Mouse (Mus musculus) ovary, postnatal 36 days (tissue): ENCODE data around the gene Chdh.

ENCODE experiments used
- DNase-seq: peaks from one replicate; pipeline ENCODE4 v3.0.0; 2022; ENCODE audit warnings: low spot score, mixed read lengths

The Chdh gene

DNA sequence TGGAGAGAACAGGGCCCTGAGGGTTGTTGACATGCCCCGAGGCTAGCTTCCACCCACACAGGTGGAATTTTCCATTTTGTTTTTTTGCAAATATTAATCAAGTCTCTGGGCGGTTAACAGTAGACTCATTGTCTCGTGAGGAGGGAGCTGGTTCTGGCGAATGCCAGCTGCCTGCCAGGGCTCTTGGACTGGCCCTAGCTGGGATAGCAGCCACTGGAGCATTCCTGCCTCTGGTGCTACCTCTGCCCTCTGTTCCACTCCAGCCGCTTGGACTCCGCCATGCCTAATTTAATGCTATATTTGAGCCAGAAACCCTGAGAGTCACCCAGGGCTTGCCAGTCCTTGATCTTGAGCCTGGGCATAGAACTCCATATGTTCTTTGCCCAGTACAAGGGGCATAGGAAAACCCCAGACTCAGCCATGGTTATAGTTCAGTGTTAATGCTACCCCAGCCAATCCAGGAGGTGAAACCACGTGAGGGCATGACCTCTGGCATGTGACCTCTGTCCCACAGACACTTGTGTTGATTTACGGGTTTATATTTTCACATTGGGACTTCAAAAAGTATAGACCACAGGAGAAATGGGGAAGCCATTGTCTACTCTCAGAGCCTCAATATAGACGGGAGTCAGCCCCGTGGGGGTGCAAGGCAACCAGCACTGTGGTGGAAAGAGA lies 3.2 kb downstream of the Chdh start:
- peak; percentile 24 for DNase-seq

DNA sequence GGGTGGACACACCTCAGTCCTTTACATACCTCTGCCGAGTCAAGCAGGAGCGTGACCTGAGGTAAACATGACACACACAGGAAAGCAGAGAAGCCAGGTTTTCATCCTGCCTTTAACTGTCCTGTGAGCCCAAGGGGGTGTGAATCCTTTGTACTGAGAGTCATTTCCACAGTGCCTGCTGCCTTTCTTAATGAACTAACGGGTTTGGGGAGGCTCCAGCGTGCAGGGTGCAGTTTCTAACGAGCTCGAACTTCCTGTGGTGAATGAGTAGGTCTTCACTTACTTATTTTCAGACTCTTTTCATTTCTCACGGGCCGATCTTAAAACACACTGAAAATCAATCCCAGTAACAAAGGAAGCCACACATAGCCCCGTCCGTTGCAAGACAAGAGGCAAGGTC lies 5.7 kb downstream of the Chdh start:
- no peak for DNase-seq

DNA sequence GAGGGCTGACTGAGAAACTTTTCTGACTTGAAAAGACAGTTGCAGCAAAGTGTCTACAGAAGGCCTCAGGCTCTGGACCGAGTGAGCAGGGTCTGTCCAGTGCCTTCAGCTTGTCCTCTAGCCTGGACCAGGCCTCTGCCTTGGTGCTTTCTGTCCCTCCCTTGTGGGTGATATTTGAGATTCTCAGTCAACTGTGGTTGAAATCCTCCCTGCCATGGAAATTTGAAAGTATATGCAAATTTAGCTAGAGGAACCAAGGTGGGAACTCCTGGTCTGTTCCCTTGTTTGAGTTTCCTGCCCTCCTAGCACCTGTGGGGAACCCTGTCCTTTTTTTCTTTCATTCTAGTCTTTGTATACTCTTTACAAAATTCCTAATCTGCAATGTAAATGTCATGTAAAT lies 6.2 kb downstream of the Chdh start:
- DNase-seq, result no peak

DNA sequence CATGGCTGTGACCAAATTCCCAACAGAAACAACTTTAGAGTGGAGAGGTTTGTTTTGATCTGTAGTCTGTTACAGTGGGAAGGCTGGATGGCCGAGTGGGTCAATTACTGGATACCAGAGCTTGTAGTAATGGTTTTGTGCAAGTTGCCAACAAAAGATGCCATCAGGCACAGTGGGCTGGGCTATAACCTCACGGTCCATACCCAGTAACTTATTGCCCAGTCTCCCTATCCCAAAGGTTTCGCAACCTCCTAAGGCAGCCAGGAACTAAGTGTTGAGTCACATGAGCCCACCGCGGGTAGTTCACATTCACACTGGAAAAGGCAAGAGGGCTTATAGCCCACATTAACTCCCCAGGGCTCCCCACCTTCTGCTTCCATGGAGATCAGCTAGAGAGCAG lies 7.8 kb downstream of the Chdh start:
- no peak for DNase-seq

DNA sequence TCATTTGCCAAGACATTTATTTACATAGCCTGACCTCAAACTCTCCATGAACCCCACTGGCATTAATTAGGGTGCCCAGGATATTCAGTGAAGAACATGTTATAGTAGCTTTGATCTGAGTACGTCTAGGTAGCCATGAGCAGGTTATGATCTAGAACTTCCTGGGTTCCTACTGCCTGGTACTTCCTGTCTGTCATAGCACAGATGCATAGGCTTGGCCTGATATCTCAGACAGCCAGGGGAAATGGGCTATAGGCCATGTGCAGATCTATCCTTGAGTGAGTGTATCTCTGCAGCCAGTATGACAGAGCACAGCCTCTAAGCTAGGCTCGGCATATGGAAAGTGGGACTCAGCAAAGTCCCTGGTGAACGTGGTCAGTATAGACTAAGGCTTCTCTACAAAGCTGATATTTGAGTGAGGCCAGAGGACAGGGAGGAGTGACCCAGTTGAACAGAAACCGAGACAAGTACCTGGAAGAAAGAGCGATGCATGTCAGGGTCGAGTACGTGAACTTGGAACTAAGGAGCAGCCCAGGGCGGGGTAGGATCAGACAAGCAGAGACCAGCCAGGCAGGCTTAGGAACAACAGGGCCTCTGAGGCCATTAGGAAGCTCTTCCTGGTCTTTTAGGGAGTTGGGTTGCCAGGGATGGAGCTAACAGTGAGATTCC lies 9.1 kb downstream of the Chdh start:
- no peak for DNase-seq

DNA sequence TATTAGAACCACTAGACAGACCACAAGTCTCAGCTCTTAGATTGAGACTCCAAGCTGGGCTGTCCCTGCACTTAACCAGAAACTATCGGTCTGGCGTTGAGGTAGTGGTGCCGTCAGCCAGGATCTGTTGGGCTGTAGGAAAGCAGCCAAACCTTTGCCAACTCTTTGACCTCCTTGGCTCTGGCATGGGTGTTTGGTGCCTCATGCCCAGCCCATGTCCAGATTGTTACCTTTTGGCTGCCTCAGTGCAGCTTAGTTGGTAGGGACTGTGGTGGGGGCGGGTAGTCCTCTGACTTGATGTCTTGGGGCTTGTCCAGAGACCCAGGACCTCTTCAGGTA lies 9.6 kb downstream of the Chdh start:
- DNase-seq, result no peak

DNA sequence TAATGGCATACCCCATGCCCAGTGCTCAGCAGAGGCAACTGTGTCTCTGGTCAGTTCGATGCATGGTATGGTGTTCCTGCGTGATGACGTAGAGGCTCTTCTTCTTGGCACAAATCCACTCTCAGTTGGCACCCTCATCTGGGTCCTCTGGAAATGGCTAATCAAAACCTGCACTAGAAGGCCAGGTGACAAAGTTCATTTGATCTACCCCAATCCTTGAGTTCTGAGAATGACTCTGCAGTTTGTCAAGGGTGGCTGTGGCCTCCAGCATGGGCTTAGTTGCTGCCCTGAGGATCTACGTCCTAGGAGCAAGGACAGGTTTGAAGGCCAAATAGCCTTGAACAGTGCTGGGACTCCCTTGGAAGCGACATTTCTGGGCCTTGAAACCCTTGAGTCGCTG lies 10.0 kb downstream of the Chdh start:
- DNase-seq, result no peak

DNA sequence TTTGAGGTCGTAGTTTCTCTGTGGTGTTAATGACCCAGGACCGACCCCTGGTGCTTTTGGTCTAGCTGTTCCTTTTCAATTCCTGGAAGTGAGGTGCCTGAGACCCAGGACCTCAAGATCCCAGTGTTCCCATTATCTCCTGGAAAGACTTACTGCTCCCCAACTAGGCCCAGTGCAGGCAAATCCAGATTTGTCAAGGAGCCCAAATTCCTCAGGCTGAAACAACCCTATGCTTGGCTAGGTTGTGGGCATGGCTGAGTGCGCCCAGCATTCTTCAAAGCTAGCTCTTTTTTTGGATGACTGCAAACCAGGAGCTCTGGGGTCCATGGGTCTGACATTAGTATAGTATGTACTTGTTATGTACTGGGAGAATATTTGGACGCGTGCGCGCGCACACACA lies 10.6 kb downstream of the Chdh start:
- no peak for DNase-seq

DNA sequence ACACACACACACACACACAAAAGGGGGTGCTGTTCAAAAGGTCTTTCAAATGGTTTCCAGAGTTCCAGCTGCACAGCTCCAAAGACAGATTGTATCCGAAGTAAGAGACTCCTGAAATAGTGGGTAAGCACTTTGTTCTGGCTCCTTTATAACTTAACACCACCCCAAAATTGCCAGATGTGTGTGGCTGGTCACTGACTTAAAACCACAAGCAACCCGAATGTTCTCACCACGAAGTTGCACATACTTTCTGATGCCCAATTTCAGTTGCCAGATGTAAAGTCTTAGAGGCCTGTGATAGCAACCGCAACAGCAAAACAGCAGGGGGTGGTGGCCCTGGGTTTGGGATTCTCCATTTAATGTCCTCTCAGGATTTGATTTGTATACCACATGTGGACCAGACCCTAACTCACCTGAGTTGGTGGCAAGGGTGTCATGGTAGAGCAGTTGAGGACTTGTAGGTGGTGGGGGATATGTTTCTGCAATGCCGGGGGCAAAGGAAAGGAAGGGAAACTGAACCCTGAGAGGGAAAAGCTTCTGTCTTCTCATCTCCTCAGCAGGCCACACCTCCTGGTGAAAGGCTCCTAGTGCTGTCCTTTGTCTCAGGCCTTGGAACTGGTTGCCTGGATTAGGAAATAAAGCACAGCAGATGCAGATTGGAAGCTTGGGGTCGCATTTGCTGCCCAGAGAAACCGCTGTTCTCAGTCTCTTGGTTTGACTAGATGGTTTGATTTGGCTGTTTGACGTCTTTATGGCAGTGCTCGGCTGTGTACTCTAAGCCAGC lies 11.2 kb downstream of the Chdh start:
- DNase-seq, result no peak

DNA sequence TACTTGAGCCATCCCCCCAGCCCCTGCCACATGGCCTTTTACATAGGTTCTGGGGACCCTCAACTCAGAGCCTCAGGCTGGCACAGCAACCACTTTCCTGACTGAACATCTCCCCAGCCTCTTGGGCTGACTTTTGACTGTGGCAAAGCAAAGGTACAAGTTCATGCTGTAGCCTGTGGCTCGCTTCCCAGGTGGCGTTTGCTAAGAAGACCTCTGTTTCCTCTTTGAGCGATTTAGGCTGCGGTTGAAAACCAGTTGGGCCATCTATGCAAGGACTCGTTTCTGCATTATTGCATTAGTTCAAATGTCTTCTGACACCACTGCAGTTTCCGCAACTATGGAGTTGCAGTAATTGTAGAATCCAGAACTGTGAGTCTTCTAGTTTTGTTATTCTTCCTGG lies 13.6 kb downstream of the Chdh start:
- DNase-seq, result no peak

DNA sequence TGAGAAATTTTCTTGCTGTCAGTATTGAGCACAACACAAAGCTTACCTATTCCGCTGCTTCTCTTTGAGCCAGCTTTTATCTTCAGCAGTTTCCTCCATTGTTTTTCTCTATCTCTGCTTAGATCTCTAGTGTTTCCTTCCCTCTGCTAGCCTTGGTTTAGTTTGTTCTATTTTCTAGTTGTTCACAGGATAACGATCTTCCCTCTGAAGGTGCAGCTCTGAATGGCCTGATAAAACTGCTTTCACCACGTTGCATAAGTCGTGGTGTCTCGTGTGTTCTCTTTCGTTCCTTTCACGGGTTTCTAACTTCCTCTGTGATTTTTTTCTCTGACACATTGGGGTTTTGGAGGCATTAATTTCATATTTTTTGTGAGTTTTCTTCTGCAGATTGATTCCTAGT lies 15.6 kb downstream of the Chdh start:
- no peak for DNase-seq

DNA sequence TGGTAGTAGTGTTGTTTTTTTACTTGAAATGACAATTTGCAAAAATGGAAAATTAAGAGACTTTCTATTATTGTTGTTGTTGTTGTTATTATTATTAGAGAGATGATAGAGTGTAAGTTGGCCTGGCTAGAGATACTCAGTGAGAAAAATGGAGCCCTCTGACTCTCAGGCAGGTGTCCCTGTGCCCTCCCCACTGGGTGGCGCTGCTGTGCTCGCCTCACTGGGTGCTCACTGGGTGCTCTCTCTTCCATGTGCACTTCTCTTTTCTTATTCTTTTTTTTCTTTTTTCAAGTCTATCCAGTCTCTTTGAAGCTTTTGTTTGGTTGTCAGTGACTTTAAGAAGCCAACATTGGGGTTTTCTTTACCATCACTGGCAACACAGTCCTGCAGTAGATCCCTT lies 18.6 kb downstream of the Chdh start:
- DNase-seq, result peak; percentile 30

DNA sequence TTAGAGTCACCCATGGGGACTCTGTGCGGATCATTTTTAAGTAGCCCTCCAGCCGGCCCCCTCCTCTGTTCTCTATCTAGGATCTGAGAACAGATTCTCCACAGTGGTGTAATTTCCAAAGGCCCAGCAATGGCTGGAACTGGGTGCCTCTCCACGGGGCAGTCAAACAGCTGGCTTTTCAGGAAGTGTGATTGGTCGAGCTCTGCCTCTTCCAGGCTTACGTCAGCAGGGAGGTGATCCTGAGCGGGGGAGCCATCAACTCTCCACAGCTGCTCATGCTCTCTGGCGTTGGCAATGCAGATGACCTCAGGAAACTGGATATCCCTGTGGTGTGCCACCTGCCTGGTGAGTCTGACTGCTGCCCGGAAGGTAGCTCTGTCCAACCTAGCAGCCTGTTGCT lies 24.6 kb downstream of the Chdh start:
- DNase-seq, result no peak

DNA sequence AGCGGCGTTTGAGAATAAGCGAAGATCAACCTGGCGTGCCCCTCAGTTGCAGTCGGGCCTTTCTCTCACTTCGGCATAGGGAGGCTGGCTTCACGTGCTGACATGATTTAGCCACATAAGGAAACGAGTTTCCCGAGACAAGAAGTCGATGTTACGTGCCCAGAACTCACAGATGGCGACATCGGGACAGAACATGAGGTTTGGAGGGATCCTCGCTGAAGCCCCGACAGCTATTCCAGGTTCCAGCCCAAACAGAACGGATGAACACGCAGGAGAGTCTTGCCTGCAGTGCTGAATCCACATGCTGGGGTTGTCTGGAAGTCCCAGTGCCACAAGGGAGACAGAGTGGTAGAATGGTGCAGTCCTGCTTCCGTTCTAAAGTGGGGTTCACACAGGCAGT lies 29.6 kb downstream of the Chdh start:
- no peak for DNase-seq

DNA sequence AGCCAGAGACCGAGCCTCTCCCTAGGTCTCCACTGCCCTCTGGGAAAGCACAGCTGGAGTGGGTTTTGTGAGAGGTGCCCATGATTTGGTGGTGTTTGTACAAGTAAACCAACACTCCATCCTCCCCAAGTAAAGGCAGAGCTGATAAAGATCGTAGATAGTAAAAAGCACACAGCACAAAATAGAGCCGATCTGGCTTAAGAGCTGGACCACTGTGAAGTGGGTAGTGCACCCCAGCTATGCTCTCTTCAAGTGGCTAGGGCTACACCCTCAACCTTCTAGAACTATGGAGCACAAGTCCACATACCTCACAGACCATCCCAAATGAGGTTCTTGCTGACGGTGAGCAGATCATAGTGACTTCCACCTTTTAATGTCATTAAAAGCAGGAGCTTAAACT lies 30.6 kb downstream of the Chdh start:
- DNase-seq, result no peak

DNA sequence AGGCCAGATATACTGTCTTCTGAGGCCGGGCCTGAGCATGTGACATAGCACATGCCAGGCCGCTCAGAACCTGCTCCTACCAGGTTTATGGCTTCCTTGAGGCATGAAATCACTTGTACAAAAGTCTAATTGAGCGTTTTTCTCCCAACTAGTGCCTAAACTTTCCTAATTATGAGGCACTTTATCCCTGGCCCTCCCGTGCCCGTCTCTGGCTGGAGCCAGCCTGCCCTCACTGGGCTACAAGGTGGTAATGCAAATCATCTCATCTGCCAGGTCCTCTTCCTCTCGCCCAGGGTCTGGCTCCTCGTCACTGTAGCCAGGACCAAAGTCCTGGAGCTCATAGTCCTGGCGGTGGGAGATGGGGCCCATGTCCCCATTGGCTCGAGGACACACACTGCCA lies 33.0 kb downstream of the Chdh start:
- DNase-seq, result no peak

DNA sequence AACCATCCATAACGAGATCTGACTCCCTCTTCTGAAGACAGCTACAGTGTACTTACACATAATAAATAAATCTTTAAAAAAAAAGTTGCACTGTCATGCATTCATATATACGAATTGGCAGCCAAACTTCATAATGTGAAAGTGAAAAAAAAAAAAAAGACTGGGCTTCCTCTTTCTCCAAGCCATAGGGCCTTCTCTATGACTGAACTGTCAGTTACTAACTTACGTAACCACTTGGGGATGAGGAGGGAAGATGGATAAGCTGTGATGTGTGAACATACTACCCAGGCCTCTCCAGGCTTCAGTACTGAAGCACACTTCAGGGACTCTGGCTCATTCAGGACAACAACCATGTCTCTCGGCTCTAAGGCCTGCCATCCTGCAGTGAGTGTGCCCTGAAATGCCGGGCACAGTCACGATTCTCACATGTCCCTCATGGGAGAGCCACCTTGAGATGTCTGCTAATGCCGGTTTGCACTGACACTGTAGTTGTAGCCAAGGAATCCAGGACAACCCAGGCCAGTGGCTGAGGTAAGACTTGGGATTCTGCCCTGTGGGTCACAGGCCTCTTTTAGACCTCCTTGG lies 34.6 kb downstream of the Chdh start:
- DNase-seq, result no peak

DNA sequence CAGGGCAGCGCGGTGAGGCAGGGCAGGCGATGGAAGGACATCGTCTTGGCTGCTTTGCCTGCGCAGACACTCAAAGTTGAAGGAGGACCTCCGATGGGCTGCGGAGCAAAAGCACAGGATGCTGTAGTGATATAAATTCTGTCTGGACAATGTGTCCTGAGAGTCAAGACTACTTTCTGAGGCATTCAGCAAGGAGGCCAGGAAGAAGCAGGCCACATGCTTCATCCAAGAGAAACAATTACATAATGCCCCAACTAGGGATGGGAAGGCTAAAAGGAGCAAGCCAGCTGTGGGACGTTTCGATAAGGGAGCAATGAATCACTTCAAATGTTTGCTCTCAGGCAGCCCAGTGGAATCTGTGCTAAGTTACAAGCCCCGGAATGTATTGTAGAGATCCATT lies 36.4 kb downstream of the Chdh start:
- DNase-seq, result no peak

DNA sequence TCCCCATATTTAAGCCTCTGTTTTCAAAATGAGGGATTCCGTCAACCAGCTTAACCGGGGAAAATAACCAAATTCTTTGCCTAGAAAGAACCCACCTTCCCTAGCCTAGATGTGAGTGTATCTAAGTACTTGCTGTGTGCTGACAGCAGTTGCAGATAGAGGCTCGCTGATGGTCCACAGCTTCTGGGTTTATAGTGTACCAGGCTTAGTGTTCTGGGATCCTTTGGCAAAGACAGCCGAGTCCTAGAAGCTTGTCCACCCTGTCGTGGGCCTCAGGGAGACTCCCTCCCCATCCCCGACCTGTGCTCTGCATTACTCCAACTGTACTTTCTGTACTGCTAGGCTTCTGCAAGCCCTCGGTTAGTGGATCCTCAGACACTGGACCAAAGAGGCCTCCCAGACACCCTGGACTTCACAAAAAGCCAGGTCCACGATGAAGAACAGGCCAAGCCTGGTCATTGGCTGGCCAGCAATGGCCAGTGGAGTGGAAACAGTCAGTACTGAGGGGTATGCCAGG lies 36.9 kb downstream of the Chdh start:
- DNase-seq, result no peak

DNA sequence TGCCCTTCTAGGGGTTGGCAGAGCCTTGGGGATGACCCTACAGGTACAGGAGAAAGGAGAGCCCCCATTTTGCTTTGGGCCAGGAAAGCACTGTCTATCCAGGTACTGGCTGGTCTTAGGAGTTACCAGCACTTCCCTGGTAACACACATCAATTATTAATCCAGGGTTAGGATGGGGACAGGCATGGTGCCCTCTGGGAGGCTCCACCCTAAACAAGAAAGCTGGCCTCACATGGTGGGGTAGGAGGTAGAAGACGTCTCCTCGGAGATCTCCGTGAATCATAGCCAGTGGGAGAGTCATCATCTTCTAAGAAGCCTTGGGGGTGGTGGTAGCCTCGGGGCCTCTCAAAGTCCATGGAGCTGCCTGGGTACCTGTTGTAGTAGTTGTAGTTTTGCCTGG lies 38.2 kb downstream of the Chdh start:
- no peak for DNase-seq

DNA sequence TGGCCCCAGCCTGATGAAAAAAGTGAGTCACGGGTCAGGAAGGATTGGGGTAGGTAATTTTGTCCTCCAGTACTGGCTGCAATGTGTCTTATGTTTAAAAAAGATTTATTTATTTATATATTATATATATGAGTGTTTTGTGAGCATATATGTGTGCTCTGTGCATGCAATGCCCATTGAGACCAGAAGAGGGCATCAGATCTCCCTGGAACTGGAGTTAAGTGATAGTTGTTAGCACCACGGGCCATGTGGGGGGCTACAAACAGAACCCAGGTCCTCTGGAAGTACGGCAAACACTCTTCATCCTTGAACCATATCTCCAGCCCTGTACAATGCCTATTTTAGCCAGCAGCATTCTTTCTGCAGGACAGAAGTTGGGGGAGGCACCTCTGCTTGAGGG lies 39.2 kb downstream of the Chdh start:
- DNase-seq, result no peak

DNA sequence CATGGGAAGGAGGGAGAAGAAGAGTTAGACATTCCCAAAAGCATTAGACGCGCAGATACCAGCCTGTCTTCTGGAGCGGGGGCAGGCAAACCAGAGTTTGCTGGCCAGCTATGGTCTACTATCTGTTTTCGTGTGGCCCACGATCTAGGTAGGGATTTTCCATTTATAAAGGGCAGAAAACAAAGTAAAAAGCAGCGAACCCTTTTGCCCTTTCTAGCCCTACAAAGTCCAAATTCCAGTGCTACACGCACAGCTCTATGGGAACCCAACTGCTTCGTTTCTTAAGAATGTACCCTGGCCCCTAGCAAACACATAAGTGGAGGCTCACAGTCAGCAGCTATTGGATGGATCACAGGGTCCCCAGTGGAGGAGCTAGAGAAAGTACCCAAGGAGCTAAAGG lies 41.5 kb downstream of the Chdh start:
- no peak for DNase-seq

DNA sequence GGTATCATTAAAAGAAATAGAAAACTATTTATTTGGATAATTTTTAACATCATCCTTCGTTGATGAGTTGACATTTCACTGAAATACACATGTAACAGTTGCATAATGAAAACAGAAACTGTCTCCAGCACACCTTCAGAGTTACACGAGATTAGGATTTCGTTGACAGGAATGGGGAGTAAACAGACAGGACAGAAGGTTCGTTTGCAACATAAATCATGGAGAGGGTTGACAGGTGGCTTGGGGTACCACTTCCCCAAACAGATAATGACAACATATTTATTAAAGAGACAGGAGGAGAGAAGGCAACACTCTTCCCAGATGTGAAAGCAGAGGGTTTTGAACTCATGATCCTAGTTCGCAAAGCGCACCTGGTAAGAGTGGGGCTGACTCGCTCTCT lies 46.1 kb downstream of the Chdh start:
- DNase-seq, result no peak
